Mouse (Mus musculus) stomach, postnatal 0 days (tissue): ENCODE measurements around the gene L1cam.

ENCODE experiments used
- CTCF ChIP-seq: IDR thresholded peaks from 2 replicates; pipeline ENCODE4 v1.5.1; 2016; ENCODE audit warnings: antibody characterized with exemption, low read depth, mild to moderate bottlenecking, moderate library complexity
- EP300 ChIP-seq: optimal IDR thresholded peaks from 2 replicates; pipeline ENCODE3; 2016; ENCODE audit warnings: antibody characterized with exemption

DNA sequence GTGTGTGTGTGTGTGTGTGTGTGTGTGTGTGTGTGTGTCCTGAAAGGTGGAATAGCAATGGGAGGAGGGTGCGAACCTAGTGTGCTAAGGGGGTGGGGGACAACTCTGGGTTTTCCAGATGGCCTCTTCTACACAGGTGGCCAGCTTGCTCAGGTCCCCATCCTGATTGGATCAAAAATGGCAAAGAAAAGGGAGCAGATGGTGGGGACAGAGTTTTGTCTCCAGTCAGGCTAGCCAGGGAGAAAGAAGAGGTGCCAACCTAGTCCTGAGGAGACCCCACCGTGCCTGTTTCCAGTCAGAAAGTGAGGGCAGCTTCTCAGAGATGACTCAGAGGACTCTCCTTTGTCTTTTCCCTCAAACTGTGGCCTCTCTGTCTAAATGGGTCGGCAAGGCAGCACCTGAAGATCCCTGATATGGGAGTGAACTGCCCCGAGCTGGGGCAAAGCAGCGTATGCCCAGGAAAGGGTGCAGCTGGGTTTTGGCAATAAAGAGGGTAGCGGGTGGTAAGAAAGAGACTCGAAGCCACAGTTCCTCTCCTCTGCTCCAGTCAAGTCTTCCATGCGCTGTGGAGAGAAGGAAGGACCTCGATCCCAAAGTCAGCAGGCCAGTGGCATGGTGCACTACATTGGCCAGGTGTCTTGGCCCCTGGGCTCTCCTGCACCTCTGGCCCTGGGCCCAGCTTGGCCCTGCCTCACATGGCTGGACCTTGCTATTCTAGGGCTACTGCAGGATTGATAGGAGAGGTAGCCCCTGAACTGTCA is 41.4 kb downstream of the L1cam start:
- TF ChIP-seq CTCF = no peak
- TF ChIP-seq EP300 = no peak
